Mouse (Mus musculus) neural tube, embryonic 12.5 days (tissue): Measurements from ENCODE around the gene Clns1a. TPM values are rescaled to one million over a fixed set of nuclear protein-coding genes. Genes with fewer than 3 reads are reported as not detected.
A peak's percentile ranks its signal among the peaks of the same experiment; 100 is the strongest.

Experiments
- ATAC-seq: fragments of 200-750 bp; cut with Nextera tagmentation; 2 replicates; pipeline ENCODE4 v1.8.0; 2017; ENCODE audit warnings: low read depth, mild to moderate bottlenecking, moderate TSS enrichment, moderate library complexity; ENCODE audit not compliant: low FRiP score
- H3K27ac ChIP-seq: fragments of 300-500 bp; sonication (generic); 2 replicates; pipeline ENCODE4 v1.5.1; 2016
- H3K27me3 ChIP-seq: fragments of 300-500 bp; sonication (generic); replicated peaks from 2 replicates; pipeline ENCODE4 v1.6.1; 2016; ENCODE audit warnings: mild to moderate bottlenecking
- H3K36me3 ChIP-seq: fragments of 300-500 bp; sonication (generic); 2 replicates; pipeline ENCODE4 v1.6.1; 2016; ENCODE audit warnings: mild to moderate bottlenecking
- H3K4me1 ChIP-seq: fragments of 300-500 bp; sonication (generic); 2 replicates; pipeline ENCODE4 v1.6.1; 2016
- H3K4me2 ChIP-seq: fragments of 300-500 bp; sonication (generic); replicated peaks from 2 replicates; pipeline ENCODE4 v1.6.1; 2016; ENCODE audit warnings: mild to moderate bottlenecking
- H3K4me3 ChIP-seq: fragments of 300-500 bp; sonication (generic); 2 replicates; pipeline ENCODE4 v1.5.1; 2016
- H3K9ac ChIP-seq: fragments of 300-500 bp; sonication (generic); 2 replicates; pipeline ENCODE4 v1.6.1; 2016; ENCODE audit warnings: mild to moderate bottlenecking
- H3K9me3 ChIP-seq: fragments of 300-500 bp; sonication (generic); 2 replicates; pipeline ENCODE4 v1.6.1; 2016; ENCODE audit warnings: mild to moderate bottlenecking
- WGBS: fragments of 180-500 bp; shearing (Covaris S2); methylation state at CpG from one replicate; pipeline ENCODE4 v1.1.7; 2016; 5-methylcytosine and 5-hydroxymethylcytosine counted together
- polyA plus RNA-seq: library from polyadenylated mRNA; unstranded; fragments of >200 nt; fragmentation: Nextera tagmentation; extraction: Ambion mirVana; gene quantifications from 2 replicates; pipeline ENCODE4 v1.2.1, GENCODE M21; 2016

The Clns1a gene
- polyA plus RNA-seq, 1 experiment from 2014 or later, result 215 TPM

DNA sequence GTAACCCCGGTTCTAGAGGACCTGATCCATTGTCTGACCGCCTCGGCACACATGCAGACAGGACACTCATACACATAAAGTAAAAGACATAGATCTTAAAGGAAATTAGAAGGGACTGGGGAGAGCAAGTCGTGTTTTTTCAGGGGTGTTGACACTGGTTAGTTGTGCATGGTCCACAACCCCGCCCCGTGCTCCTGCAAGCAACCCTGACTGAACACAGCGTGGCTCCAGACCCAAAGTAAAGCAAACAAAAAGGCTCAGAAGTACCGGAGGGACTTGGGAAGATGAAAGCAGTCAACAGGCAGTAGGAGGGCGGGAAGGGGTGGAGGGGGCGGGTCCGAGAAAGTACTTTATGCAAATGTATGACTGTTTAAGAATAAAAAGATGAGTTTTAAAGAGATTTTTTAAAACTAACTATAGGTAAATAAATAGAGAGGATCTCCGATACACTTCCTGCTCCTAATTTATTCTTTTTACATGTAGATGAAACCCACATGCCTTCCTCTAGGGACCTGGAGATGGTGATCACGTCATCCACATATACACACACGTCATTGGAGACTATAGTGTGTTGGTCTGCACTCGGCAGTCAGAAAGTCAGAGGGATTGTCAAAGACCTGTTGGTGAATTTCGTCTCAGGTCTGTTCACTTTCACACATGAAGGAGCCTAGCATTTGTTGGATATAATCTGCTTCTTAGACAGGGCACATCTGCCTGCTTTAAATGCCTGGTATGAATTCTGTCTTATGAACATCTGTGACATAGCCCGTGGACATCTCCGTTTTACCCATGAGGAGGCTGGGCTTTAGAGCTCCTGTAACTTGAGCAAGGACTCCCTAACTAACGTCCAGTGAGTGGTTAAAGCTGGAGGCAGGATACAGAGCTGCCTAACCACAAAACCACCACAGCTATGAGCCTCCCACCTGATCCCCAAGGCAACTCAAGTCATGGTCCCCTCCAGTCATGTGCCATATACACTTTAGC is 53.1 kb downstream of the Clns1a start:
- H3K9me3 ChIP-seq, result no peaks in the 10 kb centered on the region
- no peaks in the 10 kb centered on the region for H3K27me3 ChIP-seq
- peak overlapping the region; percentile 37 for H3K4me2 ChIP-seq
- no peaks in the 10 kb centered on the region for H3K36me3 ChIP-seq
- H3K27ac ChIP-seq, result no peak overlapping the region
- ATAC-seq, result 0 out of 2 replicates have a peak, but pooled peaks have one; percentile 5
- H3K9ac ChIP-seq, result no peak overlapping the region
- WGBS, result 28% methylated on average over 19 of the region's 19 CpGs
- H3K4me3 ChIP-seq, result no peak overlapping the region
- peaks cover 12% of the 10 kb centered on the region for H3K4me1 ChIP-seq

DNA sequence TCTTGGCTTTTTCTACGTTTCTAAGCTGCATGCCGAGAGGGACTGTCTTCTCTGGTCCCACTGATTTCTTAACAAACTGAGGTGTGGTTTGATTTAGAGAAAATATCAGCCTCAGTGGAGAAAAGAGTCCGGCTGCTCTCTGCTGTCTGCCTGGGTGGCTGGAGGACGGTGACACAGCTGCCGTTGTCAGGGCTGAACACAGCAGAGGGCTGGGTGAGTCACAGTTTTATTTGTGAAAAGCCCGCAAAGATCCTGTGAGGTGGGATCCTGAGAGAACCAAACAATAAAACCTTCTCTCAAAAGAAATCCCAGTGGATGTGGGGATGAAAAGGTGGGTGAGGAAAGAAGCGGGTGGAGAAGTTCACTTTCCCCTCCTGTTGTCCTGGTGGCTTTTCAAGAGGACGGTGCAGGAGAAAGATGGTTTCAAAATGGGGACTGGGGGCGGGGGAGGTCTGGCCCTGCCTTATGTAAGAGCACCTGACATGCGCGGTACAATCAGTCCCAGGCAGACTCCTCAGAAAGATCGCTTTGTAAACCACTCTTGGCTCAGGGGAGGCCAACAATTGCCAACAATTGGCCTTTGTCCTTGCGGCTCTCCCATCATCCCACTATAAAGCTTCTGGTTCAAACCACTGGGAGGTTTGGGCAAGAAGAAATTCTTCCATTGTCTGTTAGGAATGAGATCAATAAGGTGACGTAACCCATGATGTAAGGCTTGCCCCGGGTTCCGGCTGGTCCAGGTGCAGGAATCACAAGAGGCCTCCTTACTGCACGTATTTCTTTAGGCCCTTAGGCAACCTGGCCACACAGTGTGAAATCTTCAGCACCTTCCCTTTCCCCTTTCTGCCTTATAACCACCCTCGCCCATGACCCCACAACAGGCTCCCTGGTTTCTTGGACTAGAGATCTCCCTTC is 60.8 kb downstream of the Clns1a start:
- peak overlapping the region; percentile 49 for H3K4me2 ChIP-seq
- 0 out of 2 replicates have a peak overlapping the region, but pooled peaks have one; percentile 17 for H3K9ac ChIP-seq
- WGBS, result 26% methylated on average over 18 of the region's 18 CpGs
- no peaks in the 10 kb centered on the region; the same call in 1 of the 2 replicates for H3K4me1 ChIP-seq
- H3K9me3 ChIP-seq, result no peaks in the 10 kb centered on the region
- no peak overlapping the region; the same call in 1 of the 2 replicates for H3K27ac ChIP-seq
- ATAC-seq, result peak; percentile 89
- no peaks in the 10 kb centered on the region for H3K27me3 ChIP-seq
- H3K4me3 ChIP-seq, result no peak overlapping the region
- H3K36me3 ChIP-seq, result no peaks in the 10 kb centered on the region

DNA sequence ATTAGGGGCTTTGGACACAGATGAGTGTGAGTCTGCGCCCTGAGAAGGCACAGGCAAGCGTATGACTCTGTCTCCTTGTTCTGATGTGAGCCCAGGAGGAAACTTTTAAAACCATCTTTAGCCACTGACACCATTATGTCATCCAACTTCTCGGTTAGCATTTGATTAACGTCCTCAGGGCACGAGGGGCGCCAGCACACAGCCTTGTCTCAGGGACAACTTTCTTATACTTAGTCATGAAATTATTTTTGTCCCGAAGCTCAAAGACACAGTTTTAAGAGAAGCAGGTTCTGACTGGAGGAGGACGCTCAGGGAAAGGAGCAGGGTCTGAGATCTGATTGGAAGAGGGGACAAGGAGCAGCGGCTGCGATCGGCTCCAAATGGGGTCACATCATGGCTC is 68.2 kb downstream of the Clns1a start:
- Histone ChIP-seq H3K9ac (no peak overlapping the region), H3K4me3 (no peak overlapping the region), H3K36me3 (no peaks in the 10 kb centered on the region), H3K27me3 (no peaks in the 10 kb centered on the region), H3K27ac (no peak overlapping the region), H3K4me2 (no peak overlapping the region), H3K9me3 (no peaks in the 10 kb centered on the region), H3K4me1 (no peaks in the 10 kb centered on the region)
- 82% methylated on average over 11 of the region's 11 CpGs for WGBS
- no peak for ATAC-seq

DNA sequence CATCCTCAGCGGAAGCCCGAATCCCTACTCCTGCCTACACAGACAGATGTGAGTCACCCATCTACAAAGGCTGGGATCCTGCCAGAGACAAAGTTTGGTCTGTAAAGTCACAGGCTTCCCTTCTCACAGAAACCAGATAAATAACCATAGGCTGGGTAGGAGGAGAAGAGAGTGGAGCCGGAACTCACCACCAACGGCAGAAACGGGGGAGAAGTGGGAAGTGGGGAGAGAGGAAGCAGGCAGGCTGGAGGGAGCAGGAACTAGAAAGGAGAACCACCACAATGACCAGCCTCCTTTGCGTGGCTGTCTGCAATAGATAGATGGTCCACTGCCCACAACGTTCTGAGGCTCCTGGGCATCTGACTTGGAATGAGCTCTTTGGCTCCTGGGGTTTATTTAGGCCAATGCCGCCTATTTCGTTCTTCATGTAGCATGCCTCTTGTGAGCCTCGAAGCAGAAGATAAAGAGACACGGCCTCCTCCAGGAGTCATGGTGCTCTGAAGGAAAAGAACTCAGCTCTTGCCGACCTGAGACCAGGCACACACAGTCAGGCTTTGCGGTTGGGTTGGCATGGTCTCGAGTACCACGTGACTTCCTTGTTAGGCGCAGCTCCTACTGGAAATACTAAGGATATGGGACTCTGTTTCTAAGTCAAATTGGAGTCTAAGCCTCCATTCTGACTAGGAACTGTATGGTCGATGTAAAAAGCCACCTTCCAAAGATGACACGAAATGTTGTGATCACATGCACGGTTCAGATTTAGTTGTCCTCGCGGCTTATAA is 68.9 kb downstream of the Clns1a start:
- no peak for ATAC-seq
- Histone ChIP-seq H3K4me1 (no peaks in the 10 kb centered on the region), H3K36me3 (no peaks in the 10 kb centered on the region), H3K9me3 (no peaks in the 10 kb centered on the region), H3K27me3 (no peaks in the 10 kb centered on the region), H3K4me3 (no peak overlapping the region), H3K4me2 (no peak overlapping the region), H3K27ac (no peak overlapping the region), H3K9ac (no peak overlapping the region)
- WGBS, result 91% methylated on average over 21 of the region's 21 CpGs

DNA sequence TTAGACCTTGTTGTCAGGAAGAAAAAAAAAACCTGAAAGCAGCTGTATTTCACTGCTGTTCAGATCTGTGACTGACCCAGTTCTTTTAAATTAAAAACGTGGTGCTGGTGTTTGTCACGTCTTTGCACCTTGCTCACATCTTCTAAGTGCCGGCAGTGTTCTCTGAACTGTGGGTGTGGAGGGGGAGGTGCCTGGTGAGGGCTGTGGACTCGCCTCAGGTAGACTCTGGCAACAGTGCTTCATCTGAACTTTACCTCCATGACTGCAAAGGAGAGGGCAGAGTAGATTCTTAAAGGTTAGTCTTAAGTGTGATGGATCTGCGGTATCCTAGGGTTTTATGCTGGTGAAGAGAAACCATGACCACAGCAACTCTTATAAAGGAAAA is 69.5 kb downstream of the Clns1a start:
- whole genome bisulfite sequencing, result 84% methylated on average over 5 of the region's 5 CpGs
- Histone ChIP-seq H3K4me3 (no peak overlapping the region), H3K27me3 (no peaks in the 10 kb centered on the region), H3K9me3 (no peaks in the 10 kb centered on the region), H3K27ac (no peak overlapping the region), H3K4me2 (no peak overlapping the region), H3K36me3 (no peaks in the 10 kb centered on the region), H3K4me1 (no peaks in the 10 kb centered on the region), H3K9ac (no peak overlapping the region)
- ATAC-seq, result no peak

DNA sequence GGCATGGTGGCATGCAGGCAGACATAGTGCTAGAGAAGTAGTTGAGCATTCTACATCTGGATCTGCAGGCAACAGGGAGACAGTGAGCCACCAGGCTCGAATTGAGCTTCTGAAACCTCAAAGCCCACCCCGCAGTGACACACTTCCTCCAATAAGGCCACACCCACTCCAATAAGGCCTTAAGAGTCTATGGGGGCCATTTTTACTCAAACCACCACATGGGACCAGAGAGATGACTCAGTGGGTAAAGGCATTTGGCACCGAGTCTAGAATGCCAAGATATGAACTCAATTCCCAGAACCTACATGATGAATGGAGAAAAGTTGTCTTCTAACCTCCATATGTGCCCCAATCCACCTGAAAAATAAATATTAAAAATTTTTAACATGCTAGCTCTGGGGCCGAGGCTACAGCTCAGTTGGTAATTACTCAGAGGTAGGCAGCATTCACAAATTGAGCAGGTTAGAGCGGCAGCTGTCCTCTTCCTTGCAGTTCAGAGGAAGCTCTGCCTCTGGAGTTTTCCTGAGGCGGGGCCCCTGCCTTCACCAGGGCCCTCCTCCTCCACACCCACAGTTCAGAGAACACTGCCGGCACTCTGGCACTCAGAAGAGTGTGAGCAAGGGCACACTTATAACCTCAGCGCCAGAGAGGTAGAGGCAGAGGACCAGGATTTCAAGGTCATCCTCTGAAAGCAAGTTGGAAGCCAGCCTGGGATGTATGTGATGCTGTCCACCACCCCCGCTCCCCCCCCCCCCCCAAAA is 70.2 kb downstream of the Clns1a start:
- no peaks in the 10 kb centered on the region for H3K4me1 ChIP-seq
- H3K36me3 ChIP-seq, result no peaks in the 10 kb centered on the region
- no peak overlapping the region for H3K9ac ChIP-seq
- no peak overlapping the region for H3K4me2 ChIP-seq
- H3K4me3 ChIP-seq, result no peak overlapping the region
- H3K9me3 ChIP-seq, result no peaks in the 10 kb centered on the region
- 78% methylated on average over 9 of the region's 9 CpGs for WGBS
- no peak for ATAC-seq
- no peak overlapping the region for H3K27ac ChIP-seq
- no peaks in the 10 kb centered on the region for H3K27me3 ChIP-seq

DNA sequence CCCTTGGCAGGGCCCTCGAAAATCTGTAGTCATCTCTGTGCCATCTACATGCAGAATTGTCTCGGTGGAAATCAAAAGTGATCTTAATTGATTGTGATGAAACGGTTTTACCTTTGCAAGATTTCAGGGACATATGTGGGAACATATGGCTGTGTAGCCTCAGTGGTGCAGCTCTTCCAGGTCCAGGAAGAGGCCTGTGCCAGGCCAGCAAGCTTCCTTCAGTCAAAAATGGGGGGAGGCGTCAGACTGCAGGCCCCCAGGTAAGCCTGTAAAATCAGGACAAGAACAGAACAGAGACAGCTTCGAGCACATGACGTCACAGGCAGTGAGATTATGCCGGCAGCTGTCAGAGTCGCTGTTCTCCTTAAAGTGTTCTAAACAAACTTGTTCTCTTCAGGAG is 71.4 kb downstream of the Clns1a start:
- 89% methylated on average over 8 of the region's 8 CpGs for WGBS
- no peaks in the 10 kb centered on the region for H3K27me3 ChIP-seq
- no peaks in the 10 kb centered on the region for H3K4me1 ChIP-seq
- no peaks in the 10 kb centered on the region for H3K36me3 ChIP-seq
- no peak overlapping the region for H3K4me3 ChIP-seq
- ATAC-seq, result no peak
- H3K4me2 ChIP-seq, result no peak overlapping the region
- H3K9ac ChIP-seq, result no peak overlapping the region
- no peaks in the 10 kb centered on the region for H3K9me3 ChIP-seq
- no peak overlapping the region for H3K27ac ChIP-seq

DNA sequence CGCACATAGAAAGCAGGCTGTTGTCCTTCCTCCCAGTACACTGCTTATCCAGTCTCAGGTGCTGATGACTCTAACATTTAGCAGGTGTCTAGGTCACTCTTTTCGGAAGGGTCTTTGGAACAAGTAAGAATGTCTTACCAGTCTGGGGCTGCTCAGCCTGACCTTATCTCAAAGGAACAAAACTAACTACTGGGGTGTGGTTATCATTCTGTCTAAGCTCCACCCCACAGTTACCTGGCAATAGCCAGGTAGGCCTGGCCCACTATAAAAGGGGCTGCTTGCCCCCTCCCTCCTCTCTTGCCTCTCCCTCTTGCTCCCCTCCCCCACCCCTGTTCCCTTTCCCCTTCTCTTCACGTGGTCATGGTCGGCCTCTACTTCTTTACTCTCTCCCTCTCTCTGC is 72.6 kb downstream of the Clns1a start:
- Histone ChIP-seq H3K4me2 (no peak overlapping the region), H3K4me3 (no peak overlapping the region), H3K9me3 (no peaks in the 10 kb centered on the region), H3K27ac (no peak overlapping the region), H3K9ac (no peak overlapping the region), H3K36me3 (no peaks in the 10 kb centered on the region), H3K27me3 (no peaks in the 10 kb centered on the region), H3K4me1 (no peaks in the 10 kb centered on the region)
- WGBS, result 74% methylated on average over 4 of the region's 4 CpGs
- no peak for ATAC-seq

Other genes starting within 250 kb of the Clns1a start
- gene Kctd14, start 245.3 kb upstream of the Clns1a start, polyA plus RNA-seq, result 2.0 TPM in 2 replicates
- 56.9 and 57.6 TPM in 2 replicates for gene Ints4, start 215.7 kb upstream of the Clns1a start, polyA plus RNA-seq
- gene Aamdc, start 117.1 kb upstream of the Clns1a start, polyA plus RNA-seq, result 36.5 and 39.8 TPM in 2 replicates
- gene Rsf1, start 116.7 kb upstream of the Clns1a start, polyA plus RNA-seq, result 27.9 and 29.2 TPM in 2 replicates
- 7.3 and 7.7 TPM in 2 replicates for gene Aqp11, start 41.7 kb downstream of the Clns1a start, polyA plus RNA-seq
- 97.7 and 105 TPM in 2 replicates for gene Pak1, start 91.9 kb downstream of the Clns1a start, polyA plus RNA-seq
- gene Gdpd4, start 223.3 kb downstream of the Clns1a start, polyA plus RNA-seq, result 0.06 and 0.13 TPM in 2 replicates